Mouse (Mus musculus): ENCODE measurements around the gene Pex11a. TPM values are rescaled to one million over a fixed set of nuclear protein-coding genes. Genes with fewer than 3 reads are reported as not detected.

Pex11a gene
- polyA plus RNA-seq, 1 experiment from 2014 or later, result 11.4 TPM

GRCm38 (mm10) chr7:79702755-79703154 is 40.2 kb downstream of the Pex11a start:
- H3K9ac ChIP-seq, result no peak overlapping the region
- no peak for ATAC-seq (replicated peaks; ENCODE audit: low FRiP score)
- no peaks in the 10 kb centered on the region for H3K4me1 ChIP-seq
- 82% methylated on average over 16 of the region's 16 CpGs for WGBS
- H3K4me3 ChIP-seq (replicated peaks), result no peak overlapping the region
- no peaks in the 10 kb centered on the region for H3K27me3 ChIP-seq
- no peak overlapping the region for H3K4me2 ChIP-seq
- H3K36me3 ChIP-seq, result peaks cover 83% of the 10 kb centered on the region
- H3K27ac ChIP-seq, result no peak overlapping the region
- no peaks in the 10 kb centered on the region for H3K9me3 ChIP-seq (replicated peaks)

- H3K27ac ChIP-seq, result no peak overlapping the region
- H3K4me2 ChIP-seq, result no peak overlapping the region
- no peaks in the 10 kb centered on the region for H3K9me3 ChIP-seq (replicated peaks)
- no peak overlapping the region for H3K9ac ChIP-seq
- peaks cover 96% of the 10 kb centered on the region for H3K36me3 ChIP-seq
- H3K27me3 ChIP-seq, result no peaks in the 10 kb centered on the region
- 81% methylated on average over 8 of the region's 8 CpGs for WGBS
- no peaks in the 10 kb centered on the region for H3K4me1 ChIP-seq
- no peak for ATAC-seq (replicated peaks; ENCODE audit: low FRiP score)
- H3K4me3 ChIP-seq (replicated peaks), result no peak overlapping the region
Observed at GRCm38 (mm10) chr7:79696495-79696894, 46.4 kb downstream of the Pex11a start.

Other genes with a start within 250 kb of the Pex11a start
- 28.8 and 29.9 TPM in 2 replicates for gene Rhcg, start 125.5 kb downstream of the Pex11a start, polyA plus RNA-seq (2015; fragmentation: Nextera tagmentation; extraction: Ambion mirVana)
- 11.2 and 11.6 TPM in 2 replicates for gene Ticrr, start 82.9 kb downstream of the Pex11a start, polyA plus RNA-seq (2015; fragmentation: Nextera tagmentation; extraction: Ambion mirVana)
- 5.0 and 5.1 TPM in 2 replicates for gene Kif7, start 27.4 kb downstream of the Pex11a start, polyA plus RNA-seq (2015; fragmentation: Nextera tagmentation; extraction: Ambion mirVana)
- 0.70 TPM in 1 of 2 replicates, not detected in the other for gene Plin1, start 10.2 kb downstream of the Pex11a start, polyA plus RNA-seq (2015; fragmentation: Nextera tagmentation; extraction: Ambion mirVana)
- gene Wdr93, start within 50 bp of the Pex11a start, polyA plus RNA-seq (2015; fragmentation: Nextera tagmentation; extraction: Ambion mirVana), result 0.39 and 0.55 TPM in 2 replicates
- gene Mesp1, start 50.7 kb upstream of the Pex11a start, polyA plus RNA-seq (2015; fragmentation: Nextera tagmentation; extraction: Ambion mirVana), result not detected in 2 replicates
- gene Mesp2, start 67.6 kb upstream of the Pex11a start, polyA plus RNA-seq (2015; fragmentation: Nextera tagmentation; extraction: Ambion mirVana), result 0.82 and 1.5 TPM in 2 replicates
- gene Anpep, start 117.9 kb upstream of the Pex11a start, polyA plus RNA-seq (2015; fragmentation: Nextera tagmentation; extraction: Ambion mirVana), result 72.4 and 81.7 TPM in 2 replicates
- gene Ap3s2, start 177.5 kb upstream of the Pex11a start, polyA plus RNA-seq (2015; fragmentation: Nextera tagmentation; extraction: Ambion mirVana), result 36.6 and 43.2 TPM in 2 replicates
- 30.5 and 30.7 TPM in 2 replicates for gene Arpin, start 192.2 kb upstream of the Pex11a start, polyA plus RNA-seq (2015; fragmentation: Nextera tagmentation; extraction: Ambion mirVana)